Mouse (Mus musculus) cerebellum, adult 2 months (tissue): ENCODE data around the gene Rilp.

Experiments used
- CTCF ChIP-seq: fragments of 200-500 bp; IDR thresholded peaks from 2 replicates; pipeline ENCODE4 v1.5.1; 2011; ENCODE audit warnings: low read depth, mild to moderate bottlenecking, control low read depth, low read length, moderate library complexity, borderline replicate concordance; ENCODE audit not compliant: insufficient read depth
- POLR2A ChIP-seq: fragments of 200-500 bp; IDR thresholded peaks from 2 replicates; pipeline ENCODE4 v1.6.1; 2011; ENCODE audit warnings: low read length, control low read depth, borderline replicate concordance; ENCODE audit not compliant: insufficient read depth

- TF ChIP-seq CTCF: no peak
- TF ChIP-seq POLR2A: no peak
These were observed 990 bp upstream of the Rilp start for GRCm38 (mm10) chr11:75508904-75509303.
